Comparison of ENCODE assay signal across 8 mouse cellular contexts in the genomic region with DNA sequence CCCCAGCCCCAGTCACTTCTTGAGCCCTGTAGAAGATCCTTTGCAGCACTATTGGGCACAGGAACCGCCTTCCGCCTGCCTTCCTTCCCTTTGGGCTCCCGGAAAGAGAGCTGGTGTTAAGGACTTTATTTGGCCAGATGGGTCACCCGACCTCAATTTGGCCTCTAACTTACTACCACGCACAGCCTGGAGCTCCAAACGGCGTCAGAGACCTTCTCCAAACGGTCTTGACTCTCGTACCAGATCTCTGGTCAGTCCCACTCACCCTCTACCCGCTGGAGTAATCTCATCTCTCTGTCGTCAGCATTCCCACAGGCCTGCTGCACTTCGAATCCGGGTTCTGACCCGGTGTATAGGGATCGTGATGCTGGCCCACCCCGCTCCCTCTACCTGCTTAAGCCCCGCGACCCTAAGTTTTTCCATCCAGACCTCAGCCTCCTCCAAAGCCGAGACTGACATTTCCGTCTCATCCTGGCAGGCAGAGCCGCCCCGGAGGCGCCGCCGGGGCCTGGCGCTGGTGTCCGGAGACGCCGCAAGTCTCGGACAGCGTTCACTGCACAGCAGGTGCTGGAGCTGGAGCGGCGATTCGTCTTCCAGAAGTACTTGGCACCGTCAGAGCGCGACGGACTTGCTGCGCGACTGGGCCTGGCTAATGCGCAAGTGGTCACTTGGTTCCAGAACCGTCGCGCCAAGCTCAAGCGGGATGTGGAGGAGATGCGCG. TPM values are rescaled to one million over a fixed set of nuclear protein-coding genes. Genes with fewer than 3 reads are reported as not detected.
A peak's percentile ranks its signal among the peaks of the same experiment; 100 is the strongest.
DNase-seq lines count a peak whose midpoint lies in the region; ATAC-seq and TF ChIP-seq lines count a peak whose summit lies in the region.

No protein-coding gene starts in this region.

- TF ChIP-seq CTCF in thymus, adult 2 months (IDR thresholded peaks at IDR 0.05; ENCODE audit: borderline replicate concordance, control insufficient read depth, extremely low read depth, insufficient read depth, low read length, poor library complexity), result no peak

- ATAC-seq in heart, embryonic 16.5 days (replicated peaks; ENCODE audit: extremely low read depth, insufficient read depth, low FRiP score), result no peak
- ATAC-seq in midbrain, embryonic 15.5 days (replicated peaks), result no peak

- WGBS in heart, embryonic 16.5 days, result 2% methylated on average over 47 of the region's 47 CpGs
- WGBS in midbrain, embryonic 15.5 days, result 1% methylated on average over 47 of the region's 47 CpGs
- WGBS in thymus, adult 2 months, result 30% methylated on average over 47 of the region's 47 CpGs

- H3K27ac ChIP-seq in heart, embryonic 16.5 days (ENCODE audit: low read length), result no peak overlapping the region
- no peak overlapping the region for H3K27ac ChIP-seq in midbrain, embryonic 15.5 days
- no peak overlapping the region for H3K27ac ChIP-seq in thymus, adult 2 months (ENCODE audit: control insufficient read depth, insufficient read depth, low read length)

- no peaks in the 10 kb centered on the region for H3K9me3 ChIP-seq in heart, embryonic 16.5 days (replicated peaks; ENCODE audit: control insufficient read depth, low read length)
- no peaks in the 10 kb centered on the region for H3K9me3 ChIP-seq in midbrain, embryonic 15.5 days

- peaks cover 63% of the 10 kb centered on the region for H3K27me3 ChIP-seq in heart, embryonic 16.5 days (ENCODE audit: control insufficient read depth, insufficient read depth, low read length)
- peaks cover 84% of the 10 kb centered on the region for H3K27me3 ChIP-seq in midbrain, embryonic 15.5 days (replicated peaks)
- peaks cover 19% of the 10 kb centered on the region for H3K27me3 ChIP-seq in thymus, adult 2 months (ENCODE audit: control insufficient read depth, insufficient read depth, low read length)

- H3K4me1 ChIP-seq in heart, embryonic 16.5 days (ENCODE audit: control insufficient read depth, insufficient read depth, low read length), result peaks cover 6% of the 10 kb centered on the region
- peaks cover 14% of the 10 kb centered on the region; the same call in 1 of the 2 replicates for H3K4me1 ChIP-seq in midbrain, embryonic 15.5 days
- 0 out of 2 replicates have a peak, but pooled peaks cover 4% of the 10 kb centered on the region for H3K4me1 ChIP-seq in thymus, adult 2 months (replicated peaks; ENCODE audit: control insufficient read depth, insufficient read depth, low read length)

- no peak for TF ChIP-seq POLR2A in thymus, adult 2 months (IDR thresholded peaks at IDR 0.05; ENCODE audit: control insufficient read depth, extremely low read depth, insufficient read depth, low read length, poor library complexity)

- peak overlapping the region; percentile 45 for H3K4me3 ChIP-seq in heart, embryonic 16.5 days (ENCODE audit: low read length)
- H3K4me3 ChIP-seq in midbrain, embryonic 15.5 days, result 0 out of 2 replicates have a peak overlapping the region, but pooled peaks have one; percentile 1
- H3K4me3 ChIP-seq in thymus, adult 2 months (ENCODE audit: control insufficient read depth, insufficient read depth, low read length), result no peak overlapping the region

- peak; percentile 27 for DNase-seq in Muller cell, postnatal 12 days (ENCODE audit: inconsistent ontology term)
- peak; percentile 51 for DNase-seq in embryo, embryonic 9.5 days (ENCODE audit: extremely low spot score)
- DNase-seq in kidney, postnatal 4 days, result peak; percentile 44 to 64
- DNase-seq in thymus, postnatal 14 days, result no peak
- DNase-seq in thymus, adult 2 months, result no peak
- DNase-seq in thymus, postnatal 4 days, result no peak

- H3K36me3 ChIP-seq in heart, embryonic 16.5 days (ENCODE audit: control insufficient read depth, insufficient read depth), result no peaks in the 10 kb centered on the region
- no peaks in the 10 kb centered on the region for H3K36me3 ChIP-seq in midbrain, embryonic 15.5 days (replicated peaks)
- H3K36me3 ChIP-seq in thymus, adult 2 months (ENCODE audit: control insufficient read depth, insufficient read depth, low read length), result no peaks in the 10 kb centered on the region

- peak overlapping the region; percentile 62 for H3K4me2 ChIP-seq in heart, embryonic 16.5 days (ENCODE audit: low read depth, low read length)
- peak overlapping the region; percentile 13; the same call in 1 of the 2 replicates for H3K4me2 ChIP-seq in midbrain, embryonic 15.5 days

- peak overlapping the region; percentile 1 for H3K9ac ChIP-seq in heart, embryonic 16.5 days (ENCODE audit: low read length)
- H3K9ac ChIP-seq in midbrain, embryonic 15.5 days, result no peak overlapping the region

RNA-seq across cellular contexts. Expression of gene Lbx2, which starts 1.2 kb away (rescaled TPM):
- polyA plus RNA-seq in heart, embryonic 16.5 days (2015; fragmentation: Nextera tagmentation; extraction: Ambion mirVana), result 0.35 and 0.40 TPM in 2 replicates
- 0.36 TPM in 1 of 2 replicates, not detected in the other for polyA plus RNA-seq in midbrain, embryonic 15.5 days (2015; fragmentation: Nextera tagmentation; extraction: Ambion mirVana)
- 2.1 and 2.6 TPM in 2 replicates for polyA plus RNA-seq in thymus, adult 2 months (2012; rRNA removed)

RNA-seq across cellular contexts. Expression of gene Pcgf1, which starts 9.7 kb away (rescaled TPM):
- 16.6 and 18.0 TPM in 2 replicates for polyA plus RNA-seq in heart, embryonic 16.5 days (2015; fragmentation: Nextera tagmentation; extraction: Ambion mirVana)
- polyA plus RNA-seq in midbrain, embryonic 15.5 days (2015; fragmentation: Nextera tagmentation; extraction: Ambion mirVana), result 56.3 and 56.8 TPM in 2 replicates
- polyA plus RNA-seq in thymus, adult 2 months (2012; rRNA removed), result 24.4 and 25.5 TPM in 2 replicates

RNA-seq across cellular contexts. Expression of gene Ccdc142, which starts 14.0 kb away (rescaled TPM):
- 2.0 and 2.6 TPM in 2 replicates for polyA plus RNA-seq in heart, embryonic 16.5 days (2015; fragmentation: Nextera tagmentation; extraction: Ambion mirVana)
- polyA plus RNA-seq in midbrain, embryonic 15.5 days (2015; fragmentation: Nextera tagmentation; extraction: Ambion mirVana), result 6.9 and 8.1 TPM in 2 replicates
- 18.9 and 19.6 TPM in 2 replicates for polyA plus RNA-seq in thymus, adult 2 months (2012; rRNA removed)

RNA-seq across cellular contexts. Expression of gene Gm42688, which starts 14.1 kb away (rescaled TPM):
- 1.9 and 2.2 TPM in 2 replicates for polyA plus RNA-seq in heart, embryonic 16.5 days (2015; fragmentation: Nextera tagmentation; extraction: Ambion mirVana)
- 7.3 and 7.4 TPM in 2 replicates for polyA plus RNA-seq in midbrain, embryonic 15.5 days (2015; fragmentation: Nextera tagmentation; extraction: Ambion mirVana)
- polyA plus RNA-seq in thymus, adult 2 months (2012; rRNA removed), result 10.2 and 11.9 TPM in 2 replicates

RNA-seq across cellular contexts. Expression of gene Tlx2, which starts 17.3 kb away (rescaled TPM):
- 0.27 and 0.45 TPM in 2 replicates for polyA plus RNA-seq in heart, embryonic 16.5 days (2015; fragmentation: Nextera tagmentation; extraction: Ambion mirVana)
- not detected in 2 replicates for polyA plus RNA-seq in midbrain, embryonic 15.5 days (2015; fragmentation: Nextera tagmentation; extraction: Ambion mirVana)
- 0.11 and 0.20 TPM in 2 replicates for polyA plus RNA-seq in thymus, adult 2 months (2012; rRNA removed)

Comparison
In these comparisons a context has a peak if more than half of its experiments do, and no peak if none do; other contexts are left out.
1. DNase-seq: peak in Muller cell, postnatal 12 days (single experiment), embryo, embryonic 9.5 days (single experiment) and kidney, postnatal 4 days (2 of 2); none in thymus, postnatal 14 days (single experiment), thymus, adult 2 months (single experiment) and thymus, postnatal 4 days (single experiment).